Mouse (Mus musculus) thymus, postnatal 25 days (tissue): ENCODE measurements at regions not wholly inside any gene's neighbourhood (a gene's known extent, or its start where the extent isn't known, plus 50 kb on each side); places are given as distances from the start of the nearest gene placed in this dataset.
A peak's percentile ranks its signal among the peaks of the same experiment; 100 is the strongest.
"Not testable (repeated sequence)": the region's sequence is repeated elsewhere in the genome, so short reads cannot be mapped to it uniquely, and the experiment has no call there.

Experiments used
- DNase-seq: peaks from one replicate; pipeline ENCODE4 v3.0.0; 2022

- DNase-seq: no peak
Observed at GRCm38 (mm10) chrX:166809165-166809564, 223.6 kb upstream of the Egfl6 start.

- DNase-seq: no peak
Observed at GRCm38 (mm10) chrX:166808207-166808606, 222.7 kb upstream of the Egfl6 start.

GRCm38 (mm10) chrX:166805957-166806356, 220.4 kb upstream of the Egfl6 start:
- no peak for DNase-seq

- DNase-seq: no peak
Observed at GRCm38 (mm10) chrX:166805480-166805879, 220.0 kb upstream of the Egfl6 start.

GRCm38 (mm10) chrX:166803246-166803645, 217.7 kb upstream of the Egfl6 start:
- DNase-seq: peak; percentile 52

- no peak for DNase-seq
Observed at GRCm38 (mm10) chrX:166801017-166801416, 215.5 kb upstream of the Egfl6 start.

GRCm38 (mm10) chrX:166795651-166796050, 210.1 kb upstream of the Egfl6 start:
- DNase-seq: no peak

- DNase-seq: no peak
Observed at GRCm38 (mm10) chrX:166789031-166789430, 203.5 kb upstream of the Egfl6 start.

- not testable (repeated sequence) for DNase-seq
Observed at GRCm38 (mm10) chrX:166787137-166787536, 201.6 kb upstream of the Egfl6 start.

- no peak for DNase-seq
Observed at GRCm38 (mm10) chrX:166785615-166786014, 200.1 kb upstream of the Egfl6 start.

- DNase-seq: no peak
Observed at GRCm38 (mm10) chrX:166783377-166783776, 197.9 kb upstream of the Egfl6 start.

- DNase-seq: no peak
Observed at GRCm38 (mm10) chrX:166779334-166780092, 194.0 kb upstream of the Egfl6 start.

- no peak for DNase-seq
Observed at GRCm38 (mm10) chrX:166773408-166773854, 187.9 kb upstream of the Egfl6 start.

- DNase-seq: no peak
Observed at GRCm38 (mm10) chrX:166766991-166767390, 181.5 kb upstream of the Egfl6 start.

- no peak for DNase-seq
Observed at GRCm38 (mm10) chrX:166765647-166766046, 180.1 kb upstream of the Egfl6 start.

GRCm38 (mm10) chrX:166762098-166762497, 176.6 kb upstream of the Egfl6 start:
- DNase-seq: no peak

- DNase-seq: no peak
Observed at GRCm38 (mm10) chrX:166757152-166757551, 171.6 kb upstream of the Egfl6 start.

- DNase-seq: no peak
Observed at GRCm38 (mm10) chrX:166754967-166755654, 169.6 kb upstream of the Egfl6 start.

GRCm38 (mm10) chrX:166749055-166749679, 163.6 kb upstream of the Egfl6 start:
- no peak for DNase-seq

GRCm38 (mm10) chrX:166731354-166731753, 145.8 kb upstream of the Egfl6 start:
- DNase-seq: no peak

- DNase-seq: no peak
Observed at GRCm38 (mm10) chrX:166728622-166728928, 143.1 kb upstream of the Egfl6 start.

GRCm38 (mm10) chrX:166727823-166728621, 142.5 kb upstream of the Egfl6 start:
- no peak for DNase-seq
